Mouse (Mus musculus) ES-Bruce4 (cell line): Measurements from ENCODE around the gene Hrh1.

Source experiments
- CTCF ChIP-seq: IDR thresholded peaks from one replicate; pipeline ENCODE4 v1.8.1; 2011; ENCODE audit warnings: low read depth, low read length
- EP300 ChIP-seq: IDR thresholded peaks from 2 replicates; pipeline ENCODE4 v1.6.1; 2011; ENCODE audit warnings: low read depth, low read length; ENCODE audit not compliant: insufficient read depth

GRCm38 (mm10) chr6:114428831-114429230 lies 31.1 kb downstream of the Hrh1 start:
- TF ChIP-seq CTCF (no peak), EP300 (no peak)
